Mouse (Mus musculus): Measurements from ENCODE around the gene Acss1. TPM values are rescaled to one million over a fixed set of nuclear protein-coding genes. Genes with fewer than 3 reads are reported as not detected.
A peak's percentile ranks its signal among the peaks of the same experiment; 100 is the strongest.

Acss1 gene
- polyA plus RNA-seq, 2 experiments = 30.3 to 34.1 TPM

GRCm38 (mm10) chr2:150648300-150648895 lies 19.9 kb downstream of the Acss1 start:
- Histone ChIP-seq H3K4me3 (ENCODE audit: insufficient read depth in 1 of 2, low read depth in 2 of 2, low read length in 2 of 2) (no peak overlapping the region), H3K4me1 (replicated peaks; ENCODE audit: control insufficient read depth in 2 of 2, insufficient read depth in 2 of 2, low read length in 1 of 2) (peaks cover 15 to 18% of the 10 kb centered on the region in 2 experiments), H3K9ac (replicated peaks) (no peak overlapping the region), H3K27ac (no peak overlapping the region), H3K36me3 (replicated peaks; ENCODE audit: control insufficient read depth, insufficient read depth, low read depth) (no peaks in the 10 kb centered on the region; the same call in none of the 2 replicates), H3K4me2 (ENCODE audit: low read depth) (no peak overlapping the region), H3K9me3 (ENCODE audit: control insufficient read depth, low read length) (no peaks in the 10 kb centered on the region), H3K27me3 (ENCODE audit: control insufficient read depth, insufficient read depth, low read length) (no peaks in the 10 kb centered on the region)
- TF ChIP-seq EP300 (IDR thresholded peaks at IDR 0.05; ENCODE audit: low read depth) = no peak
- no peak for DNase-seq (ENCODE audit: low read depth in 3 of 3, low spot score in 3 of 3)
- ATAC-seq (ENCODE audit: insufficient read depth) = no peak
- 69% methylated on average over 13 of the region's 13 CpGs for WGBS (ENCODE audit: insufficient replicate concordance)

- TF ChIP-seq EP300 (IDR thresholded peaks at IDR 0.05; ENCODE audit: low read depth) (no peak), CTCF (IDR thresholded peaks at IDR 0.05; ENCODE audit: low read depth) (no peak)
- Histone ChIP-seq H3K9me3 (ENCODE audit: control insufficient read depth, low read length) (no peaks in the 10 kb centered on the region), H3K36me3 (replicated peaks; ENCODE audit: control insufficient read depth, insufficient read depth, low read depth) (peaks cover under 1% of the 10 kb centered on the region), H3K4me1 (replicated peaks; ENCODE audit: control insufficient read depth in 2 of 2, insufficient read depth in 2 of 2, low read length in 1 of 2) (peaks cover 10 to 13% of the 10 kb centered on the region in 2 experiments), H3K4me3 (ENCODE audit: insufficient read depth in 1 of 2, low read depth in 2 of 2, low read length in 2 of 2) (no peak overlapping the region), H3K9ac (replicated peaks) (no peak overlapping the region), H3K4me2 (ENCODE audit: low read depth) (no peak overlapping the region), H3K27ac (no peak overlapping the region), H3K27me3 (ENCODE audit: control insufficient read depth, insufficient read depth, low read length) (no peaks in the 10 kb centered on the region)
- no peak for DNase-seq (ENCODE audit: low read depth in 3 of 3, low spot score in 3 of 3)
- WGBS (ENCODE audit: insufficient replicate concordance) = 70% methylated on average over 14 of the region's 14 CpGs
- no peak for ATAC-seq (ENCODE audit: insufficient read depth)
Observed at GRCm38 (mm10) chr2:150647681-150648299, 20.5 kb downstream of the Acss1 start.

- H3K4me2 ChIP-seq (ENCODE audit: low read depth) = no peak overlapping the region
Observed at GRCm38 (mm10) chr2:150646411-150647121, 21.7 kb downstream of the Acss1 start.

GRCm38 (mm10) chr2:150645225-150645624 lies 23.1 kb downstream of the Acss1 start:
- WGBS (ENCODE audit: insufficient replicate concordance) = 78% methylated on average over 4 of the region's 4 CpGs
- Histone ChIP-seq H3K36me3 (replicated peaks; ENCODE audit: control insufficient read depth, insufficient read depth, low read depth) (peaks cover 15% of the 10 kb centered on the region), H3K4me2 (ENCODE audit: low read depth) (no peak overlapping the region), H3K4me3 (ENCODE audit: insufficient read depth in 1 of 2, low read depth in 2 of 2, low read length in 2 of 2) (no peak overlapping the region), H3K9ac (replicated peaks) (no peak overlapping the region), H3K9me3 (ENCODE audit: control insufficient read depth, low read length) (no peaks in the 10 kb centered on the region), H3K27me3 (ENCODE audit: control insufficient read depth, insufficient read depth, low read length) (no peaks in the 10 kb centered on the region), H3K27ac (no peak overlapping the region), H3K4me1 (replicated peaks; ENCODE audit: control insufficient read depth in 2 of 2, insufficient read depth in 2 of 2, low read length in 1 of 2) (peaks cover 2 to 12% of the 10 kb centered on the region in 2 experiments)
- TF ChIP-seq EP300 (IDR thresholded peaks at IDR 0.05; ENCODE audit: low read depth) = 0 out of 2 replicates have a peak, but pooled peaks have one; percentile 12
- TF ChIP-seq CTCF (IDR thresholded peaks at IDR 0.05; ENCODE audit: low read depth) = no peak
- no peak for DNase-seq (ENCODE audit: low read depth in 3 of 3, low spot score in 3 of 3)
- ATAC-seq (ENCODE audit: insufficient read depth) = no peak

More at GRCm38 (mm10) chr2:150646411-150647121, 21.7 kb downstream of the Acss1 start:
- H3K36me3 ChIP-seq (replicated peaks; ENCODE audit: control insufficient read depth, insufficient read depth, low read depth) = peaks cover 9% of the 10 kb centered on the region
- no peak for DNase-seq (ENCODE audit: low read depth in 3 of 3, low spot score in 3 of 3)
- no peak overlapping the region for H3K4me3 ChIP-seq (ENCODE audit: insufficient read depth in 1 of 2, low read depth in 2 of 2, low read length in 2 of 2)
- peaks cover 6 to 12% of the 10 kb centered on the region in 2 experiments for H3K4me1 ChIP-seq (replicated peaks; ENCODE audit: control insufficient read depth in 2 of 2, insufficient read depth in 2 of 2, low read length in 1 of 2)
- H3K9ac ChIP-seq (replicated peaks) = no peak overlapping the region; the same call in 1 of the 2 replicates
- peak; percentile 48; the same call in 1 of the 2 replicates for ATAC-seq (ENCODE audit: insufficient read depth)
- 58% methylated on average over 8 of the region's 8 CpGs for WGBS (ENCODE audit: insufficient replicate concordance)
- no peaks in the 10 kb centered on the region for H3K27me3 ChIP-seq (ENCODE audit: control insufficient read depth, insufficient read depth, low read length)
- TF ChIP-seq EP300 (IDR thresholded peaks at IDR 0.05; ENCODE audit: low read depth) = no peak
- TF ChIP-seq CTCF (IDR thresholded peaks at IDR 0.05; ENCODE audit: low read depth) = no peak
- H3K27ac ChIP-seq = no peak overlapping the region
- H3K9me3 ChIP-seq (ENCODE audit: control insufficient read depth, low read length) = no peaks in the 10 kb centered on the region
